Mouse (Mus musculus): Measurements from ENCODE around the gene Proser3.

DNA sequence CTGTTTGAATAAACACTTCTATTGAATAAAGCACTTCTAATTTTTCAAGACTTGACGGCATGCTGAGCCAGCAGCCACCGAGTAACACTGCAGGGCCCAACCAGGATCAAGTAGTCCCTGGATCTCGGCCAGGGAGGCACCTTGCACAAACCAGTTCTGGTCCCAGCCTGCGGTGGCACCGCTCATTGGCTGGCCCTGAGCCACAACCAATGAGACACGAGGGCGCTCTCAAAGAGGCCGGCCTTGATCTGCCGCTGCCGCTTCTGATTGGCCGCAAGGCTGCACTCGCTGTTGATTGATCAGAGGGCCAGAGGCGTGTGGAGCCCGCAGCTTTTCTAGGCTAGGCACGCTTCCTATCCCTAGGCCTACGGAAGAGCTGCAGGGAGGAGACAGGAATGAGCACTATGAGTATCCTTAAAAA lies 47.8 kb upstream of the Proser3 start:
- TF ChIP-seq CTCF (IDR thresholded peaks at IDR 0.05; ENCODE audit: extremely low read depth, insufficient read depth, insufficient read length, insufficient replicate concordance): no peak
- no peak for TF ChIP-seq POLR2A (IDR thresholded peaks at IDR 0.05; ENCODE audit: low read depth, low read length)
